Mouse (Mus musculus) adrenal gland, adult 2 months (tissue): ENCODE measurements around the gene Ptprb. TPM values are rescaled to one million over a fixed set of nuclear protein-coding genes. Genes with fewer than 3 reads are reported as not detected.

Experiments used
- DNase-seq: peaks from one replicate; pipeline ENCODE4 v3.0.0; 2021
- long read RNA-seq: library from polyadenylated mRNA; stranded (forward); transcript quantifications from one replicate; pipeline ENCODE4 v2.0.0, GENCODE M21; 2021
- polyA plus RNA-seq: library from polyadenylated mRNA; depleted of rRNA; stranded (reverse); fragments of >200 nt; gene quantifications from 2 replicates; pipeline ENCODE4 v1.2.3, GENCODE M21; 2012; rRNA removed
- total RNA-seq, 2 experiments: library from RNA; stranded (reverse); gene quantifications; 2 replicates each; pipeline ENCODE4 v1.2.3; 2021

Ptprb gene
- 10 to 100 TPM; 36.3 to 47.5 TPM for total RNA-seq
- 4.9 and 5.0 TPM in 2 replicates for polyA plus RNA-seq
- long read RNA-seq, full-length matches to known transcripts, result 1 of 4 reads
- long read RNA-seq, partial matches to known transcripts, result 0 of 4 reads
- long read RNA-seq, other reads (novel, unspliced or antisense), result 3 of 4 reads

- DNase-seq, result no peak
Observed at GRCm38 (mm10) chr10:116275280-116275679, at the start of gene Ptprb. Gene Ptprb, plus strand, starts transcription at chr10:116275523.

DNA sequence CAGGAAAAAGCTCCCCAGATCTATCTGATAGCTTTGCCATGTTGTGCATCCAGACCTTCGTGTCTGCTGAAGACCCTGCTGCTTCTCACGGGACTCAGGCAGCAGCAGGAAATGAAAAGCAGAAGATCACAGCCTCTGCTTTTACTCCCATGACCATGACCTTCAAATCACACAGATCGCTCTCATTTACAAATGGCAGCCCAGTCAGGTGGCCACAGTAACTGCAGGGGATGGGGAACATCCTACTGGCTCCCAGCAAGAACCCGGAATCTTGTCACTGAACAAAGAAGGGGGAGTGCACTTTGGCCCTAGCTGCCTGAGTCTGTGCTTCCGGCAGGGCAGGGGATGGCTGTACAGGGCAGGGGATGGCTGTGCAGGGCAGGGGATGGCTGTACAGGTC is 40.0 kb upstream of the Ptprb start:
- DNase-seq, result no peak

GRCm38 (mm10) chr10:116242200-116242599 is 33.1 kb upstream of the Ptprb start:
- DNase-seq, result no peak

GRCm38 (mm10) chr10:116243373-116243772 is 31.9 kb upstream of the Ptprb start:
- DNase-seq, result no peak

GRCm38 (mm10) chr10:116245632-116246031 is 29.7 kb upstream of the Ptprb start:
- DNase-seq, result no peak

GRCm38 (mm10) chr10:116252668-116253067 is 22.7 kb upstream of the Ptprb start:
- no peak for DNase-seq

DNA sequence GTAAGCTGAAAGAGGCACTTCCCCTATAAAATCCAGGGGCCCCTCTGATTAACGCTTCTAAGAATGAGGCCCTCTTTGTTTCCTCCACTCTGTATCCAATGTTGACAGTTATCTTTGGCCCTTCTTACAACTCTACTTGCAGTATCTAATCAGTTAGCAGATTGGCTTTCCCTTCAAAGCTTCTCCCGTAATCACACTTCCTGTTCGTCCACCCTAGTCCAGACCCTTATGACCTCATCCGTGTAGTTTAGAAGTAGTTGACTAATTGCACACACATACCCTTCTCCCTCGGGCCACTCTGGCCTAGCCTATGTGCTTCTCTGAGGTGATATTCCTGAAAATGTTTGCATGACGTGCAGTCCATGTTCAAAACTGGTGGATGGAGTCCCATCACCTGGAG is 21.4 kb upstream of the Ptprb start:
- DNase-seq, result no peak

DNA sequence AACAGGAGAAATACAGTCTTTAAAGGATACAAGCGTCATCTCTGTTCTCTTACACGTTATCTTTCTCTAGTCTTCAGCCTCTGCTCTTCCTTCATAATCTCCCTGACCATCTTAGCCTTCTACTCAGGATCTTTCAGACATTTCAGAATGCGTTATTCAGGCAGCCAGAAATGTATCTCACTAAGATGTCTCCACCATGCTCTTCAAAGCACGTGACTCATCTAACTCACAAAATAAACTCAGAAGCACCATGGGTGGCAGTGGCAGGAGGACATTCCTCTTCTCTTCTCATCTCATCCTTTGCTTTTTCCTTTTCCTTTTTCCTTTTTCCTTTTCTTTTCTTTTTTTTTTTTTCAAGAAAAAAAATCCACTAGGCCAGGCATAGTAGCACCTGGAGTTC is 16.0 kb upstream of the Ptprb start:
- no peak for DNase-seq

GRCm38 (mm10) chr10:116260658-116261433 is 14.5 kb upstream of the Ptprb start:
- peak; percentile 64 for DNase-seq

DNA sequence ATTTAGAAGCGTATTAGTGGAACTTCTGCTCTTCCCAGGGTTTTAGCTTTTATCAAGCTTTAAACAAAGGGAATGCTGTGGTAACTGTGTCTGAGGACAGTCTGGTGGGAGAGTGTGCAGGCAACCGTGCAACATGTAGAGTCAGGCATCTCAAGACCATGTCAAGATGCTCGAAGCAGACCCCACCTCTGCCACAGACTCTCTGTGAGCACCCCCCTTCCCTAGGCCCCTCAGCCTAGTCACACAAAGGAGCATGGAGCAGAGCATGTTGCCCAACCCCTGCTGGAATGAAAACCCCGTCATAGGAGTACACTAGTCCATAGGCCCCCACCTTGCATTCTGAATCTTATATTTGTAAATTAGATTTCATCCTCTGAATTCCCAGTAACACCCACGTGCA is 13.8 kb upstream of the Ptprb start:
- no peak for DNase-seq

DNA sequence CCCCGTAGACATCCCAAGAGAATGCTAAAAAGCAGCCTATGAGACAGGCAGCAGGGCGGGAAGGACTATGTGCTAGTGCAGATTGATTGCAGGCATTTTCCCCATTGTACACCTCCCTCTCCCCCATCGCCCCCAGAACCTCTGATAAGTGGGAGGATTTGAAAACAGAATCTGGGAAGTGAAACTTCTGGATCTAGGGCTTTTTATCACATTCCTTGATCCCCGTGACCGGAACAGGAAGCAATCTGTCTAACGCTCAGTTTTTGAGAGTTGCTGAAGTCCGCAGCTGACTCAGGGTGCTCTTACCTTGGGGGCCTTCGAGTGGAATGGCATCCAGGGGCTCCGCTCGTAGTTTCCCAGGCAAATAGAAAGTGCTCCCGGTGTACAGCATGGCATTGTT is 10.8 kb upstream of the Ptprb start:
- no peak for DNase-seq

DNA sequence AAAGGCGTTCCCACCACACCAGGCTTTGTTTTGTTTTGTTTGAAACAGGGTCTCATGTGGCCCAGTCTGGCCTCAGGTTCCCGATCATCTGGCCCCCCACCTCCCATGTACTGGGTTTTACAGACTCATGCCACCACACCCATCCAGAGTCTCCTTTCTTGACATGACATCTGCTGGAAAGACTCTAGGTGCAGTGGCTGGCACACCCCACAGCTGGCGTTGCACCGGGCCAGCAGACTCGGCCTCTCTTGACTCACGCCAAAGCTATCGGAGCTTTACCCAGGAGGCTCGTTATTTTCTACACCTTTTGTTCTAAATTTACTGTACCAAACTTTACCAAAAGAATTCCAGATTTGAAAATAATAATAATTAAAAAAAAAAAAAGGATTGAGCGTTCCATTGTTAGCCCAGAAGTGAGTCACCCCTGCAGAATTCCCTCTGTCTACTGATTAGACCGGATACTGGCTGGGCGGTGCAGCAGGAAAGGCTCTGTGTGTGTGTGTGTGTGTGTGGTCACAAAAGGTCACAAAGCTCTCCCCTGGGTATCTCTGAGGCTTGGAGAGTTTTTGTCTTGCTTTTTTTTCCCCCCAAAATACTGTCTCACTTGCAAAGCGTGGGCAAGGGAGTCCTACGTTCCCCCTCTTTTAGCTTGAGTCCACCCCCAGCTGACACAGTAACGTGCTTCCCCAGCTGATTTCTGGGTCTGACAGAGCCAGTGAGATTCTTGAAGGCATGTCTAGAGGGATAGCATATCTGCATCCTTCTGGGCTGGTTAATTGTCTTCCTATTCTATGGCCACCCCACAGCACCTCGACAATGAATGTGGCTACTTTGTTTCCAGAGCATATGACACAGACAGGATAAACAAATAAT is 8.5 kb upstream of the Ptprb start:
- peak; percentile 64 for DNase-seq

DNA sequence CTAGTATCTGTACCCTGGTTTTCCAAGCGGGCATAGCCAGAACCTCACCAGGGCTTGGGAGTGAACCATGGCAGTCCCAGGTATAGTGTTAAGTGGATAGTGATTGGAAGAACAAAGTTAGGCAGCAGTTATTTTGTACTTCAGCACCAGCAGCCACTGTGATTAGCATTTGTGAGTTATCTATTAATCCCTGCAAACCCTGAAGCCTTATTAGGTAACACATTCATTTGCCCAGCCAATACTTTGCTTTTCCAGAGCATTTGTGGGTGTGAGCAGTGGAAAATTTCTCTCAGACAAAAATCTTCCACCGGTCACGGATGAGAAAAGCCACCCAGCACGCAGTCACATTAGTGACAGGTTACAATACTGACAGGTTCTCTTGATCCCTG is 7.9 kb upstream of the Ptprb start:
- DNase-seq, result no peak

- no peak for DNase-seq
Observed at GRCm38 (mm10) chr10:116268343-116268742, 7.0 kb upstream of the Ptprb start.

- no peak for DNase-seq
Observed at GRCm38 (mm10) chr10:116270646-116271469, 4.5 kb upstream of the Ptprb start.

GRCm38 (mm10) chr10:116271470-116271915 is 3.8 kb upstream of the Ptprb start:
- DNase-seq, result no peak

GRCm38 (mm10) chr10:116272156-116272555 is 3.2 kb upstream of the Ptprb start:
- no peak for DNase-seq

DNA sequence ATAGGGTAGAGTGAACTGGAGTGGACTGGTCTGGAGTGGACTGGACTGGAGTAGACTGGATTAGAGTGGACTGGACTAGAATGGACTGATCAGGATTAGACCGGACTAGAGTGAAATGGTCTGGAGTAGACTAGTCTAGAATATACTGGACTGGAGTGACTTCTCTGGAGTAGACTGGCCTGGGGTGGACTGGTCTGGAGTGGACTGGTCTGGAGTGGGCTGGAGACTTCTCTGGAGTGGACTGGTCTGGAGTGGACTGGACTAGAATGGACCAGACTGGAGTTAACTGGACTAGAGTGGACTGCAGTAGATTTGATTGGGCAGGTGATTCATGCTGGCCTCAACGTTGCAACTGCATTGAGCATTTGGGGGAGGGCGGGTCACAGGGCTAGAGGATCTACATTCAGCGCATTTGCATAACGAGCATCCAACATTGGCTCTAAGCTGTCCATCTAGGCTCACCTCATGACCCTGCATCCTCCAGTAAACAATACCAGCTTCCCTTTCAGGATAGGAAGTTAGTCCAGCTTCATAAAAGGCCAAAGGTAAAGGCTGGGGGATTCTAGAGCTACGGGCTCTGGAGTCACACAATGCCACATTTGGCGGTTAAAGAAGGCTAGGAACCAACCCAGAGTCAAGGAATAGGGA is 11.5 kb downstream of the Ptprb start:
- no peak for DNase-seq

- peak; percentile 63 for DNase-seq
Observed at GRCm38 (mm10) chr10:116288130-116288529, 12.8 kb downstream of the Ptprb start.

DNA sequence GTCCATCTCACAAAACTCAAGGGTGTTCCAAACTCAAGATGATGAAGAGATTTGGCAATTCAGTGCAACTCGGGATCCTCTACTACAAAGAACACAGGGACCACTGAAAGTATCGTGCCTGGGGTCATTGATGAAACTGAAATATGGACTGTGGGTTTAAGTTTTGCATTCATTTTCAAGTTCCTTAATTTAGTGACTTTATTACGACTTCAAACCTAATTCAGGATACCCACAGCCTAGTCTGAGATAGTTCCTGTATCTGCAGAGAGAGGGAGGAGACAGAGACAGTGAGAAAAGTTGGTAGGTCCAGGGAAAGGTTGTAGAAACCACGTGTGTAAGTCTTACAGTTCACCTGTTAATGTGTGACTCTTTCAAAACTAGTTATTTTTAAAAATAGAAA is 15.2 kb downstream of the Ptprb start:
- DNase-seq, result no peak

DNA sequence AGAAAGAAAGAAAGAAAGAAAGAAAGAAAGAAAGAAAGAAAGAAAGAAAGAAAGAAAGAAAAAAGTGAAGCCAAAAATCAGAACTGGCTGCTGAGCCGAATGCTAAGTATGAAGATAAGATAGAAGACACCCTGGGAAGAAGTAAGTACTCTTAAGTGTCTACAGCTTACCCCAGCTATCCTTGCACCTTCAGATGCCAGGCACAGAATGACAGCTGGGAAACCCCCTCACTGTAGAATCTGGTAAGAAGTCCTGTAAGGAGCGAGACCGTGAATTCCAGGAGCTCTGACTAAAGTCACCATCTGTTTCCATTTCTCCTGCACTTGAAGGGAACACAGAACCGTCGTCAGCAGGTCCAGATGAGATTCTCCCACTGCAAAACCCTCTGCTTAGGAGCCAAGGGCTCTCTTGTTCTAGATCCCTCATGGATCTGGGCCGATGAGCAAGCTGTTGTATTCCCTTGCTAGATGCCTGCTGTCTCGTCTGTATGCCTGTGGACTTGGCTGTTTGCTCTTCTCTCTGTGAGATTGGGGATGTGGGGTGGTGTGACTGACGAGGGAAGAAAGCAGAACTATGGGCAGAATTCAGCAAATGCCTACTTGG is 15.9 kb downstream of the Ptprb start:
- no peak for DNase-seq
